Mouse (Mus musculus): ENCODE results near the gene E130116L18Rik.

DNA sequence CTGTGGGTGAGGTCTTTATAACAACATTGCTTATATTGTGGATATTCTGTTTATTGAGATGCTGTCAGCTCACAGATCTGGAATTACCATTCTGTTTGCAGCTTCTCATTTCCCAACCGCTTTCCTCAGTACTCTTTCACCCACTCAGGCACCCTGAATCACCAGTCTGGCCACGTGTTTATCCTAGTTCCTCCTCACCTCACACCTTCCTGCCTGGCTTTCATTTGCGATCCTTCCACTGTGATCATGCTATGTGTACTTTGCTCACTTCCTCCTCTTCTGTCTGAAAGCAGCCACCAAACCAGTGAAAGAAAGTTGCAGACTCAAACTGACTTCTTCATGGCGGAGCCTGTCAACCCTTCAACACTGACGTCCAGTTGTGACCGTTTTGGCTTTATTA, 20.1 kb upstream of the E130116L18Rik start:
- no peak for TF ChIP-seq CTCF (IDR thresholded peaks at IDR 0.05; ENCODE audit: low read depth)
- no peak for TF ChIP-seq EP300 (IDR thresholded peaks at IDR 0.05; ENCODE audit: low read depth)

All from heart, postnatal 0 days (tissue).